ENCODE assay signal across 7 mouse cellular contexts in the genomic region with DNA sequence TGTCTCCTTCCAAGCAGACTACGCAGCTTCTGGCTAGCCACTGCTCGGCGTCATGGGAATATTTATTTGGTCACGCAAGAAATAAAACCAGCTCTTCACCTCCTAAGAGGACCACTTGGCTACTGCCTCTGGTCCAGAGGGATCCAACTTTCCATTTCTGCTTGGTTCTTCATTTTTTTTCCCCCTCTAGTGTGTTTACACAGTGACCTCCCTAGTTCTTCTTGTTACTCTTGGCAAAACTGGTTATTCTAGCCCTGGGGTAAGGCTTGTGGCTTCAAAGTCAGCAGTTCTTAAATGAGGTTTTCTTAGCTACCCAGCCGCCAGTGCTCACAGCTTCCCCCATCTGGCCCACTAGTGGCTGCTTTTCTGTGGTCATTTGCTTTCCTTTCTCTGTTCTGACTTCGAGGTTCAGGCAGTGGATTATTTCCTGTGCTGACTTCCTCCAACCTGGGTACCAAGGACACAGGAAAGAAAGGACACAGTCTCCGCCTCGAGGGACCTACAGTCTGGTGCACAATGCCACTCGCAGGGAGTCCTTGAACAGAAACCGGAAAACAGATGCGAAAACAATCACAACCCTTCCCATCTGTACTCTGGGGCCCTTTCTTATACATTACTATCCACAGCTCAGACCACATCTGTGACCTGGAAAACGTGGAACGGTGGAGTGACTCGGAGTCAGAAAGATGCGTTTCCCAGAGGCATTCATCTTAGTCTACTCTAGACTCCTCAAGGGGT. TPM values are rescaled to one million over a fixed set of nuclear protein-coding genes. Genes with fewer than 3 reads are reported as not detected.
DNase-seq lines count a peak whose midpoint lies in the region; ATAC-seq lines count a peak whose summit lies in the region.

No protein-coding gene starts in this region.

- H3K4me1 ChIP-seq in embryonic facial prominence, embryonic 13.5 days: peaks cover 29% of the 10 kb centered on the region
- peaks cover 18% of the 10 kb centered on the region for H3K4me1 ChIP-seq in hindbrain, embryonic 15.5 days (replicated peaks)
- peaks cover 16% of the 10 kb centered on the region for H3K4me1 ChIP-seq in liver, embryonic 16.5 days (ENCODE audit: control insufficient read depth, low read depth, low read length)
- H3K4me1 ChIP-seq in forebrain, embryonic 11.5 days (replicated peaks; ENCODE audit: control insufficient read depth, insufficient read depth, low read length): peaks cover 4% of the 10 kb centered on the region; the same call in 1 of the 2 replicates

- no peaks in the 10 kb centered on the region for H3K9me3 ChIP-seq in embryonic facial prominence, embryonic 13.5 days
- H3K9me3 ChIP-seq in hindbrain, embryonic 15.5 days: no peaks in the 10 kb centered on the region
- no peaks in the 10 kb centered on the region for H3K9me3 ChIP-seq in liver, embryonic 16.5 days (replicated peaks; ENCODE audit: control insufficient read depth, low read length)
- no peaks in the 10 kb centered on the region for H3K9me3 ChIP-seq in forebrain, embryonic 11.5 days (ENCODE audit: control insufficient read depth, low read length)

- 0 out of 2 replicates have a peak overlapping the region, but pooled peaks have one; percentile 36 for H3K9ac ChIP-seq in embryonic facial prominence, embryonic 13.5 days
- H3K9ac ChIP-seq in hindbrain, embryonic 15.5 days: no peak overlapping the region
- H3K9ac ChIP-seq in liver, embryonic 16.5 days (ENCODE audit: low read depth, low read length): no peak overlapping the region
- no peak overlapping the region for H3K9ac ChIP-seq in forebrain, embryonic 11.5 days (ENCODE audit: low read length)

- H3K4me3 ChIP-seq in embryonic facial prominence, embryonic 13.5 days: peak overlapping the region; percentile 3; the same call in 1 of the 2 replicates
- no peak overlapping the region for H3K4me3 ChIP-seq in hindbrain, embryonic 15.5 days
- H3K4me3 ChIP-seq in liver, embryonic 16.5 days (ENCODE audit: low read depth, low read length): no peak overlapping the region
- H3K4me3 ChIP-seq in forebrain, embryonic 11.5 days (ENCODE audit: low read depth, low read length): no peak overlapping the region

- no peaks in the 10 kb centered on the region for H3K36me3 ChIP-seq in embryonic facial prominence, embryonic 13.5 days
- H3K36me3 ChIP-seq in hindbrain, embryonic 15.5 days: no peaks in the 10 kb centered on the region
- H3K36me3 ChIP-seq in liver, embryonic 16.5 days (ENCODE audit: control insufficient read depth, insufficient read depth): no peaks in the 10 kb centered on the region
- H3K36me3 ChIP-seq in splenic B cell, adult 2 months (ENCODE audit: control insufficient read depth, insufficient read depth, low read length, poor library complexity, severe bottlenecking): no peaks in the 10 kb centered on the region
- no peaks in the 10 kb centered on the region for H3K36me3 ChIP-seq in forebrain, embryonic 11.5 days (ENCODE audit: control insufficient read depth, insufficient read depth, low read length)

- ATAC-seq in embryonic facial prominence, embryonic 13.5 days (ENCODE audit: insufficient number of reproducible peaks, insufficient read depth, low FRiP score, low TSS enrichment, low read depth): no peak; the same call in 1 of the 2 replicates
- ATAC-seq in hindbrain, embryonic 15.5 days (ENCODE audit: low FRiP score, low read depth): no peak
- ATAC-seq in liver, embryonic 16.5 days (ENCODE audit: low read depth): peak; percentile 20; the same call in 1 of the 2 replicates
- ATAC-seq in forebrain, embryonic 11.5 days (replicated peaks; ENCODE audit: low FRiP score): no peak

- peak overlapping the region; percentile 42 for H3K4me2 ChIP-seq in embryonic facial prominence, embryonic 13.5 days
- H3K4me2 ChIP-seq in hindbrain, embryonic 15.5 days: peak overlapping the region; percentile 18; the same call in 1 of the 2 replicates
- H3K4me2 ChIP-seq in liver, embryonic 16.5 days (ENCODE audit: low read depth, low read length): no peak overlapping the region; the same call in 1 of the 2 replicates
- H3K4me2 ChIP-seq in forebrain, embryonic 11.5 days (ENCODE audit: low read depth, low read length, severe bottlenecking): no peak overlapping the region

- H3K27ac ChIP-seq in embryonic facial prominence, embryonic 13.5 days: peak overlapping the region; percentile 81
- no peak overlapping the region for H3K27ac ChIP-seq in hindbrain, embryonic 15.5 days (replicated peaks)
- no peak overlapping the region for H3K27ac ChIP-seq in liver, embryonic 16.5 days (ENCODE audit: low read length)
- no peak overlapping the region for H3K27ac ChIP-seq in forebrain, embryonic 11.5 days (ENCODE audit: low read depth, low read length)

- peak; percentile 21 for DNase-seq in thymus, postnatal 14 days
- no peak for DNase-seq in thymus, postnatal 10 days (ENCODE audit: low spot score in 2 of 2)
- peak; percentile 70 for DNase-seq in splenic B cell, adult 2 months (ENCODE audit: low read depth, low spot score)
- no peak for DNase-seq in forebrain, embryonic 11.5 days (ENCODE audit: low spot score)

- H3K27me3 ChIP-seq in embryonic facial prominence, embryonic 13.5 days: peaks cover 11% of the 10 kb centered on the region; the same call in 1 of the 2 replicates
- H3K27me3 ChIP-seq in hindbrain, embryonic 15.5 days: no peaks in the 10 kb centered on the region
- peaks cover 16% of the 10 kb centered on the region for H3K27me3 ChIP-seq in liver, embryonic 16.5 days (ENCODE audit: control insufficient read depth, insufficient read depth, low read depth, low read length)
- H3K27me3 ChIP-seq in splenic B cell, adult 2 months (ENCODE audit: control insufficient read depth, insufficient read depth, low read length, poor library complexity, severe bottlenecking): no peaks in the 10 kb centered on the region
- H3K27me3 ChIP-seq in forebrain, embryonic 11.5 days (ENCODE audit: control insufficient read depth, insufficient read depth, low read length): no peaks in the 10 kb centered on the region

- WGBS in embryonic facial prominence, embryonic 13.5 days: 21% methylated on average over 15 of the region's 15 CpGs
- 40% methylated on average over 15 of the region's 15 CpGs for WGBS in hindbrain, embryonic 15.5 days
- 12% methylated on average over 15 of the region's 15 CpGs for WGBS in liver, embryonic 16.5 days (ENCODE audit: insufficient replicate concordance)
- 58% methylated on average over 15 of the region's 15 CpGs for WGBS in forebrain, embryonic 11.5 days

RNA-seq across cellular contexts. Expression of a gene that starts 4.6 kb away (rescaled TPM):
- polyA plus RNA-seq in embryonic facial prominence, embryonic 13.5 days (2015; fragmentation: Nextera tagmentation; extraction: Ambion mirVana): 2.0 and 2.3 TPM in 2 replicates
- polyA plus RNA-seq in hindbrain, embryonic 15.5 days (2015; fragmentation: Nextera tagmentation; extraction: Ambion mirVana): 2.8 and 4.6 TPM in 2 replicates
- 0.21 and 0.40 TPM in 2 replicates for polyA plus RNA-seq in liver, embryonic 16.5 days (2015; fragmentation: Nextera tagmentation; extraction: Ambion mirVana)
- polyA plus RNA-seq in forebrain, embryonic 11.5 days (2014; fragmentation: Nextera tagmentation; extraction: Ambion mirVana): 1.2 and 1.3 TPM in 2 replicates

RNA-seq across cellular contexts. Expression of a gene that starts 25.3 kb away (rescaled TPM):
- 133 and 135 TPM in 2 replicates for polyA plus RNA-seq in embryonic facial prominence, embryonic 13.5 days (2015; fragmentation: Nextera tagmentation; extraction: Ambion mirVana)
- polyA plus RNA-seq in hindbrain, embryonic 15.5 days (2015; fragmentation: Nextera tagmentation; extraction: Ambion mirVana): 77.7 and 83.7 TPM in 2 replicates
- polyA plus RNA-seq in liver, embryonic 16.5 days (2015; fragmentation: Nextera tagmentation; extraction: Ambion mirVana): 112 and 113 TPM in 2 replicates
- 38.5 and 38.6 TPM in 2 replicates for polyA plus RNA-seq in forebrain, embryonic 11.5 days (2014; fragmentation: Nextera tagmentation; extraction: Ambion mirVana)

RNA-seq across cellular contexts. Expression of a gene that starts 30.5 kb away (rescaled TPM):
- 0.40 and 0.77 TPM in 2 replicates for polyA plus RNA-seq in embryonic facial prominence, embryonic 13.5 days (2015; fragmentation: Nextera tagmentation; extraction: Ambion mirVana)
- 0.71 and 1.1 TPM in 2 replicates for polyA plus RNA-seq in hindbrain, embryonic 15.5 days (2015; fragmentation: Nextera tagmentation; extraction: Ambion mirVana)
- polyA plus RNA-seq in liver, embryonic 16.5 days (2015; fragmentation: Nextera tagmentation; extraction: Ambion mirVana): 0.05 TPM in 1 of 2 replicates, not detected in the other
- polyA plus RNA-seq in forebrain, embryonic 11.5 days (2014; fragmentation: Nextera tagmentation; extraction: Ambion mirVana): 0.17 TPM in 1 of 2 replicates, not detected in the other

RNA-seq across cellular contexts. Expression of a gene that starts 43.6 kb away (rescaled TPM):
- 75.6 and 83.2 TPM in 2 replicates for polyA plus RNA-seq in embryonic facial prominence, embryonic 13.5 days (2015; fragmentation: Nextera tagmentation; extraction: Ambion mirVana)
- polyA plus RNA-seq in hindbrain, embryonic 15.5 days (2015; fragmentation: Nextera tagmentation; extraction: Ambion mirVana): 45.7 and 49.3 TPM in 2 replicates
- 0.81 and 2.5 TPM in 2 replicates for polyA plus RNA-seq in liver, embryonic 16.5 days (2015; fragmentation: Nextera tagmentation; extraction: Ambion mirVana)
- polyA plus RNA-seq in forebrain, embryonic 11.5 days (2014; fragmentation: Nextera tagmentation; extraction: Ambion mirVana): 83.2 and 94.4 TPM in 2 replicates

RNA-seq across cellular contexts. Expression of a gene that starts 50.0 kb away (rescaled TPM):
- polyA plus RNA-seq in embryonic facial prominence, embryonic 13.5 days (2015; fragmentation: Nextera tagmentation; extraction: Ambion mirVana): 0.47 TPM in 1 of 2 replicates, not detected in the other
- polyA plus RNA-seq in hindbrain, embryonic 15.5 days (2015; fragmentation: Nextera tagmentation; extraction: Ambion mirVana): 0.12 and 0.18 TPM in 2 replicates
- polyA plus RNA-seq in liver, embryonic 16.5 days (2015; fragmentation: Nextera tagmentation; extraction: Ambion mirVana): 1.0 and 1.1 TPM in 2 replicates
- 0.27 and 0.28 TPM in 2 replicates for polyA plus RNA-seq in forebrain, embryonic 11.5 days (2014; fragmentation: Nextera tagmentation; extraction: Ambion mirVana)

Comparison
In these comparisons a context has a peak if more than half of its experiments do, and no peak if none do; other contexts are left out.
1. DNase-seq: peak in thymus, postnatal 14 days (single experiment) and splenic B cell, adult 2 months (single experiment); none in thymus, postnatal 10 days (0 of 2) and forebrain, embryonic 11.5 days (single experiment).
2. H3K4me2 ChIP-seq: peak in embryonic facial prominence, embryonic 13.5 days (single experiment) and hindbrain, embryonic 15.5 days (single experiment); none in liver, embryonic 16.5 days (single experiment) and forebrain, embryonic 11.5 days (single experiment).